Mouse (Mus musculus) CH12.LX (cell line): ENCODE data around the gene Rnase13. TPM values are rescaled to one million over a fixed set of nuclear protein-coding genes. Genes with fewer than 3 reads are reported as not detected.

ENCODE experiments used
- DNase-seq: peaks from one replicate; pipeline ENCODE4 v3.0.0-alpha.2; 2013; ENCODE audit errors: extremely low read depth
- H3K27ac ChIP-seq: 2 replicates; pipeline ENCODE4 v1.5.1; 2012; ENCODE audit warnings: low read depth, mild to moderate bottlenecking, control low read depth, moderate library complexity; ENCODE audit not compliant: insufficient read depth
- H3K27me3 ChIP-seq: replicated peaks from 2 replicates; pipeline ENCODE3; 2012; ENCODE audit warnings: inconsistent platforms
- H3K36me3 ChIP-seq, 2 experiments: replicated peaks in 1 of 2; 2 replicates each; pipeline versions ENCODE3 to v1.6.1; 2012; ENCODE audit warnings: inconsistent platforms in 1 of 2, low read length in 1 of 2, mild to moderate bottlenecking in 1 of 2, mixed read lengths in 1 of 2, moderate library complexity in 1 of 2; ENCODE audit not compliant: control insufficient read depth in 1 of 2, insufficient read depth in 1 of 2
- H3K4me1 ChIP-seq, 2 experiments: 2 replicates each; pipeline ENCODE4 v1.6.1; 2012; ENCODE audit warnings: inconsistent platforms in 1 of 2, moderate library complexity in 1 of 2; ENCODE audit not compliant: insufficient read depth in 2 of 2, control insufficient read depth in 1 of 2
- H3K4me2 ChIP-seq: 2 replicates; pipeline ENCODE4 v1.6.1; 2012; ENCODE audit warnings: low read depth, mild to moderate bottlenecking, control low read depth; ENCODE audit not compliant: poor library complexity, insufficient read depth, severe bottlenecking
- H3K4me3 ChIP-seq, 3 experiments: fragments of 150-350 bp in 1 of 3; sonication (generic) in 1 of 3; replicated peaks in 1 of 3; 2 replicates each; pipeline versions ENCODE3 to v1.5.1; 2011 to 2012; ENCODE audit warnings: low read depth in 2 of 3, low read length in 2 of 3, mild to moderate bottlenecking in 2 of 3, moderate library complexity in 2 of 3, control low read depth in 1 of 3, improper control_type of control experiment in 1 of 3, inconsistent platforms in 1 of 3, mixed read lengths in 1 of 3; ENCODE audit not compliant: poor library complexity in 1 of 3
- H3K79me2 ChIP-seq: replicated peaks from 2 replicates; pipeline ENCODE4 v1.6.1; 2012; ENCODE audit warnings: mild to moderate bottlenecking, moderate library complexity; ENCODE audit not compliant: control insufficient read depth, poor library complexity, insufficient read depth, severe bottlenecking; ENCODE audit errors: extremely low read depth
- H3K9ac ChIP-seq: 2 replicates; pipeline ENCODE4 v1.6.1; 2012; ENCODE audit warnings: low read depth, mild to moderate bottlenecking, control low read depth, moderate library complexity; ENCODE audit not compliant: insufficient read depth
- H3K9me3 ChIP-seq: replicated peaks from 2 replicates; pipeline ENCODE3; 2012; ENCODE audit warnings: low read length, inconsistent platforms, mixed read lengths
- BHLHE40 ChIP-seq: IDR thresholded peaks from 2 replicates; pipeline ENCODE4 v1.6.1; 2011; ENCODE audit warnings: mild to moderate bottlenecking, low read depth, low read length, improper control_type of control experiment
- CHD1 ChIP-seq: IDR thresholded peaks from 2 replicates; pipeline ENCODE4 v1.6.1; 2012; ENCODE audit warnings: low read depth, low read length, improper control_type of control experiment, inconsistent platforms
- E2F4 ChIP-seq: IDR thresholded peaks from 2 replicates; pipeline ENCODE4 v1.6.1; 2011; ENCODE audit warnings: low read depth, low read length, improper control_type of control experiment; ENCODE audit not compliant: insufficient replicate concordance
- HCFC1 ChIP-seq: IDR thresholded peaks from 2 replicates; pipeline ENCODE4 v1.6.1; 2012; ENCODE audit warnings: low read depth, mild to moderate bottlenecking, inconsistent platforms, low read length, improper control_type of control experiment
- MAZ ChIP-seq: IDR thresholded peaks from 2 replicates; pipeline ENCODE4 v1.6.1; 2012; ENCODE audit warnings: low read depth, mild to moderate bottlenecking, inconsistent platforms, low read length, improper control_type of control experiment, moderate library complexity
- PAX5 ChIP-seq: IDR thresholded peaks from 2 replicates; pipeline ENCODE4 v1.6.1; 2012; ENCODE audit warnings: low read length, inconsistent platforms, mixed read lengths
- POLR2A ChIP-seq: IDR thresholded peaks from 2 replicates; pipeline ENCODE4 v1.6.1; 2011; ENCODE audit warnings: low read depth, mild to moderate bottlenecking, improper control_type of control experiment, low read length
- POLR2AphosphoS2 ChIP-seq: IDR thresholded peaks from 2 replicates; pipeline ENCODE4 v1.6.1; 2011; ENCODE audit warnings: low read depth, low read length, improper control_type of control experiment
- RCOR1 ChIP-seq: conservative IDR thresholded peaks from 2 replicates; pipeline ENCODE4 v1.6.1; 2012; ENCODE audit warnings: low read depth, mild to moderate bottlenecking, inconsistent platforms, low read length, improper control_type of control experiment
- SMC3 ChIP-seq: IDR thresholded peaks from 2 replicates; pipeline ENCODE4 v1.6.1; 2011; ENCODE audit warnings: low read depth, low read length, improper control_type of control experiment
- dilution Hi-C: fragments of 300-500 bp; cut with MboI; formaldehyde crosslinking; loops from 2 replicates; pipeline ENCODE4 v1.14.3; 2020; ENCODE audit warnings: low sequenced_read_pairs; ENCODE audit not compliant: extremely low pct_unique_long_range_greater_than_20kb, extremely low pct_ligation_motif_present
- in situ Hi-C: fragments of 300-500 bp; cut with MboI; formaldehyde crosslinking; loops from 3 replicates; pipeline ENCODE4 v1.14.3; 2019; ENCODE audit warnings: low sequenced_read_pairs, low pct_ligation_motif_present, low pct_unique_long_range_greater_than_20kb, mixed read lengths
- polyA plus RNA-seq: library from polyadenylated mRNA; unstranded; fragments of >175 nt; gene quantifications from 2 replicates; pipeline ENCODE4 v1.2.1, GENCODE M21; 2012; ENCODE audit warnings: low read depth; ENCODE audit not compliant: insufficient read length
- total RNA-seq, 2 experiments: library from RNA; depleted of rRNA; stranded (reverse); fragments of 300-350 nt in 1 of 2; fragments of >200 nt in 1 of 2; gene quantifications; 2 replicates each; pipeline ENCODE4 v1.2.3; 2012 to 2014

Gene Rnase13
- total and polyA plus RNA-seq, 3 experiments: not detected

DNA sequence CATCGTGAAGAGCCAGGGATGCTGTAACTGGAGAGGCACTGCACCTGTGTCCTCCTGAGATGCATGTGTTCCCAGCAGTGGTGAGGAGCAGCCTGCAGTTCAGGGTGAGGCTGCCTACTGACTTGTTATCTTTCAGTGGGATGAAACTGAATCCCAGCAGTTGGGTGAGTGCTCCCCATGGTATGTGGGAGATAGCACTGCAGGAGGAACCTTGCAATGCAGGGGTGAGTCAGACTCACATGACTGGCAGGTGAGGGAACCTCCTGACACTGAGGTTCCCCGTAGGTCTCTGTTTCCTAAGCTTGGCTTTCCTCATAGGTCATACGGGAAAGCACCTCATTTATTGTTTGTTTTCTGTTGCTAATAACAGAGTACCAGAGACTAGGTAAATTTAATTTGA lies 45.1 kb downstream of the Rnase13 start:
- Histone ChIP-seq H3K4me3 (no peak overlapping the region), H3K27me3 (no peaks in the 10 kb centered on the region), H3K4me2 (no peak overlapping the region), H3K36me3 (no peaks in the 10 kb centered on the region), H3K9me3 (no peaks in the 10 kb centered on the region), H3K9ac (no peak overlapping the region)
- no peak for DNase-seq
- TF ChIP-seq POLR2AphosphoS2 (no peak), RCOR1 (no peak), HCFC1 (no peak), BHLHE40 (peak; percentile 55; the same call in 1 of the 2 replicates), PAX5 (no peak), E2F4 (no peak), CHD1 (no peak), MAZ (no peak), POLR2A (no peak)
- TF ChIP-seq, all 38 proteins: peak for 1
- Histone ChIP-seq H3K27ac (no peak overlapping the region), H3K4me1 (peaks cover 2 to 5% of the 10 kb centered on the region in 2 experiments; a peak in 3 of 4 replicates), H3K79me2 (no peaks in the 10 kb centered on the region)
- in situ Hi-C loops: no loop called here
- dilution Hi-C loops: no loop called here

- Histone ChIP-seq H3K4me2 (peak overlapping the region; percentile 44; the same call in 1 of the 2 replicates), H3K4me3 (no peak overlapping the region), H3K36me3 (no peaks in the 10 kb centered on the region), H3K79me2 (no peaks in the 10 kb centered on the region), H3K27ac (no peak overlapping the region), H3K4me1 (peaks cover 5 to 7% of the 10 kb centered on the region in 2 experiments), H3K9me3 (no peaks in the 10 kb centered on the region), H3K9ac (no peak overlapping the region), H3K27me3 (no peaks in the 10 kb centered on the region)
- dilution Hi-C loops (no loop called here), in situ Hi-C loops (loop anchor here (25.0 kb wide), 1 partner anchor 109 kb away; the partner anchor contains the start of gene Ang4)
- DNase-seq: no peak
- TF ChIP-seq E2F4 (no peak), BHLHE40 (no peak), SMC3 (no peak)
Measured at GRCm38 (mm10) chr14:51871741-51872140, 50.8 kb downstream of the Rnase13 start.

Other genes starting within 250 kb of the Rnase13 start
- gene Gm17079, start 227.3 kb downstream of the Rnase13 start, total RNA-seq (2012; rRNA removed): not detected in 2 replicates
- gene Gm17079, start 227.3 kb downstream of the Rnase13 start, total RNA-seq (2014; rRNA removed): not detected in 2 replicates
- not detected in 2 replicates for gene Gm17079, start 227.3 kb downstream of the Rnase13 start, polyA plus RNA-seq
- gene Gm5800, start 205.6 kb downstream of the Rnase13 start, total RNA-seq (2012; rRNA removed): not detected in 2 replicates
- not detected in 2 replicates for gene Gm5800, start 205.6 kb downstream of the Rnase13 start, total RNA-seq (2014; rRNA removed)
- not detected in 2 replicates for gene Gm5800, start 205.6 kb downstream of the Rnase13 start, polyA plus RNA-seq
- not detected in 2 replicates for gene Ang4, start 149.2 kb downstream of the Rnase13 start, total RNA-seq (2012; rRNA removed)
- gene Ang4, start 149.2 kb downstream of the Rnase13 start, total RNA-seq (2014; rRNA removed): not detected in 2 replicates
- not detected in 2 replicates for gene Ang4, start 149.2 kb downstream of the Rnase13 start, polyA plus RNA-seq
- not detected in 2 replicates for gene AY358078, start 122.7 kb downstream of the Rnase13 start, total RNA-seq (2012; rRNA removed)
- 0.26 TPM in 1 of 2 replicates, not detected in the other for gene AY358078, start 122.7 kb downstream of the Rnase13 start, total RNA-seq (2014; rRNA removed)
- gene AY358078, start 122.7 kb downstream of the Rnase13 start, polyA plus RNA-seq: not detected in 2 replicates
- gene Ear6, start 69.1 kb downstream of the Rnase13 start, total RNA-seq (2012; rRNA removed): not detected in 2 replicates
- not detected in 2 replicates for gene Ear6, start 69.1 kb downstream of the Rnase13 start, total RNA-seq (2014; rRNA removed)
- gene Ear6, start 69.1 kb downstream of the Rnase13 start, polyA plus RNA-seq: not detected in 2 replicates
- gene Mettl17, start 37.9 kb downstream of the Rnase13 start, total RNA-seq (2012; rRNA removed): 19.5 and 21.7 TPM in 2 replicates
- gene Mettl17, start 37.9 kb downstream of the Rnase13 start, total RNA-seq (2014; rRNA removed): 26.2 and 32.3 TPM in 2 replicates
- gene Mettl17, start 37.9 kb downstream of the Rnase13 start, polyA plus RNA-seq: 29.9 and 32.0 TPM in 2 replicates
- gene Slc39a2, start 29.9 kb downstream of the Rnase13 start, total RNA-seq (2012; rRNA removed): 0.42 TPM in 2 replicates
- gene Slc39a2, start 29.9 kb downstream of the Rnase13 start, total RNA-seq (2014; rRNA removed): 0.11 and 0.20 TPM in 2 replicates
- gene Slc39a2, start 29.9 kb downstream of the Rnase13 start, polyA plus RNA-seq: 0.44 and 0.49 TPM in 2 replicates
- 0.59 and 1.1 TPM in 2 replicates for gene Ndrg2, start 8.6 kb downstream of the Rnase13 start, total RNA-seq (2012; rRNA removed)
- 0.43 and 0.50 TPM in 2 replicates for gene Ndrg2, start 8.6 kb downstream of the Rnase13 start, total RNA-seq (2014; rRNA removed)
- 0.74 and 1.0 TPM in 2 replicates for gene Ndrg2, start 8.6 kb downstream of the Rnase13 start, polyA plus RNA-seq
- not detected in 2 replicates for gene Tppp2, start 4.3 kb downstream of the Rnase13 start, total RNA-seq (2012; rRNA removed)
- gene Tppp2, start 4.3 kb downstream of the Rnase13 start, total RNA-seq (2014; rRNA removed): not detected in 2 replicates
- gene Tppp2, start 4.3 kb downstream of the Rnase13 start, polyA plus RNA-seq: not detected in 2 replicates
- 3.8 and 8.9 TPM in 2 replicates for gene Arhgef40, start 61.9 kb upstream of the Rnase13 start, total RNA-seq (2012; rRNA removed)
- gene Arhgef40, start 61.9 kb upstream of the Rnase13 start, total RNA-seq (2014; rRNA removed): 0.62 and 0.85 TPM in 2 replicates
- gene Arhgef40, start 61.9 kb upstream of the Rnase13 start, polyA plus RNA-seq: 1.1 and 2.2 TPM in 2 replicates
- gene Tmem253, start 92.9 kb upstream of the Rnase13 start, total RNA-seq (2012; rRNA removed): 0.64 and 0.71 TPM in 2 replicates
- gene Tmem253, start 92.9 kb upstream of the Rnase13 start, total RNA-seq (2014; rRNA removed): not detected in 2 replicates
- 1.9 and 2.6 TPM in 2 replicates for gene Tmem253, start 92.9 kb upstream of the Rnase13 start, polyA plus RNA-seq
- 17.5 and 20.0 TPM in 2 replicates for gene Zfp219, start 98.0 kb upstream of the Rnase13 start, total RNA-seq (2012; rRNA removed)
- 11.5 and 15.8 TPM in 2 replicates for gene Zfp219, start 98.0 kb upstream of the Rnase13 start, total RNA-seq (2014; rRNA removed)
- gene Zfp219, start 98.0 kb upstream of the Rnase13 start, polyA plus RNA-seq: 19.3 and 20.8 TPM in 2 replicates
- gene Olfr221, start 119.7 kb upstream of the Rnase13 start, total RNA-seq (2012; rRNA removed): not detected in 2 replicates
- not detected in 2 replicates for gene Olfr221, start 119.7 kb upstream of the Rnase13 start, total RNA-seq (2014; rRNA removed)
- gene Olfr221, start 119.7 kb upstream of the Rnase13 start, polyA plus RNA-seq: not detected in 2 replicates
- 274 and 325 TPM in 2 replicates for gene Hnrnpc, start 181.3 kb upstream of the Rnase13 start, total RNA-seq (2012; rRNA removed)
- 370 and 375 TPM in 2 replicates for gene Hnrnpc, start 181.3 kb upstream of the Rnase13 start, total RNA-seq (2014; rRNA removed)
- gene Hnrnpc, start 181.3 kb upstream of the Rnase13 start, polyA plus RNA-seq: 813 and 876 TPM in 2 replicates
- 12.0 and 15.0 TPM in 2 replicates for gene Rpgrip1, start 187.9 kb upstream of the Rnase13 start, total RNA-seq (2012; rRNA removed)
- 6.7 and 7.3 TPM in 2 replicates for gene Rpgrip1, start 187.9 kb upstream of the Rnase13 start, total RNA-seq (2014; rRNA removed)
- 33.7 and 41.8 TPM in 2 replicates for gene Rpgrip1, start 187.9 kb upstream of the Rnase13 start, polyA plus RNA-seq